Mouse (Mus musculus): Measurements from ENCODE around the gene Gm10377. TPM values are rescaled to one million over a fixed set of nuclear protein-coding genes. Genes with fewer than 3 reads are reported as not detected.

The Gm10377 gene
- polyA plus RNA-seq (2014; fragmentation: Illumina TruSeq; extraction: RNeasy Lipid Tissue Mini Kit (QIAGEN cat#74804); ENCODE audit: low read depth, low replicate concordance): not detected

GRCm38 (mm10) chr14:42797887-42798286 lies at the start of gene Gm10377:
Gene Gm10377, minus strand, starts transcription at chr14:42797987.

GRCm38 (mm10) chr14:42768721-42769120 lies 29.1 kb downstream of the Gm10377 start, which contains the start of gene Gm3015:
Gene Gm3015, minus strand, starts transcription at chr14:42768821.

Other genes starting within 250 kb of the Gm10377 start
- gene Gm17124, start 198.1 kb downstream of the Gm10377 start, polyA plus RNA-seq (2014; fragmentation: Illumina TruSeq; extraction: RNeasy Lipid Tissue Mini Kit (QIAGEN cat#74804); ENCODE audit: low read depth, low replicate concordance): not detected
- gene Gm3633, start 156.1 kb downstream of the Gm10377 start, polyA plus RNA-seq (2014; fragmentation: Illumina TruSeq; extraction: RNeasy Lipid Tissue Mini Kit (QIAGEN cat#74804); ENCODE audit: low read depth, low replicate concordance): not detected
- gene Gm10378, start 142.0 kb downstream of the Gm10377 start, polyA plus RNA-seq (2014; fragmentation: Illumina TruSeq; extraction: RNeasy Lipid Tissue Mini Kit (QIAGEN cat#74804); ENCODE audit: low read depth, low replicate concordance): not detected
- gene Gm3015, start 29.2 kb downstream of the Gm10377 start, polyA plus RNA-seq (2014; fragmentation: Illumina TruSeq; extraction: RNeasy Lipid Tissue Mini Kit (QIAGEN cat#74804); ENCODE audit: low read depth, low replicate concordance): not detected
- not detected for gene Gm21977, start 55.5 kb upstream of the Gm10377 start, polyA plus RNA-seq (2014; fragmentation: Illumina TruSeq; extraction: RNeasy Lipid Tissue Mini Kit (QIAGEN cat#74804); ENCODE audit: low read depth, low replicate concordance)
- gene Gm8082, start 195.6 kb upstream of the Gm10377 start, polyA plus RNA-seq (2014; fragmentation: Illumina TruSeq; extraction: RNeasy Lipid Tissue Mini Kit (QIAGEN cat#74804); ENCODE audit: low read depth, low replicate concordance): not detected
- not detected for gene Gm10376, start 217.6 kb upstream of the Gm10377 start, polyA plus RNA-seq (2014; fragmentation: Illumina TruSeq; extraction: RNeasy Lipid Tissue Mini Kit (QIAGEN cat#74804); ENCODE audit: low read depth, low replicate concordance)